Mouse (Mus musculus) limb, embryonic 11.5 days (tissue): ENCODE results near the gene Fam90a1b. TPM values are rescaled to one million over a fixed set of nuclear protein-coding genes. Genes with fewer than 3 reads are reported as not detected.

Experiments used
- microRNA-seq: library from miRNA; unstranded; fragments of <30 nt; microRNA quantifications from one replicate; pipeline ENCODE4, GENCODE M21; 2016
- polyA plus RNA-seq: library from polyadenylated mRNA; unstranded; fragments of >200 nt; fragmentation: Nextera tagmentation; extraction: Ambion mirVana; gene quantifications from 2 replicates; pipeline ENCODE4 v1.2.1, GENCODE M21; 2014

The Fam90a1b gene
- polyA plus RNA-seq, 1 experiment from 2014 or later: 0.19 TPM

Small RNA genes within 50 kb of the gene (microRNA-seq; reads per million reads assigned to microRNA genes)
- not detected for gene Gm44477

Other genes with a start within 250 kb of the Fam90a1b start
- gene Zfx, start 243.1 kb downstream of the Fam90a1b start, polyA plus RNA-seq: 30.2 and 31.1 TPM in 2 replicates
- gene Eif2s3x, start 153.9 kb downstream of the Fam90a1b start, polyA plus RNA-seq: 108 and 120 TPM in 2 replicates
- gene Klhl15, start 132.2 kb downstream of the Fam90a1b start, polyA plus RNA-seq: 8.7 and 9.7 TPM in 2 replicates
- gene Apoo, start 340 bp upstream of the Fam90a1b start, polyA plus RNA-seq: 107 and 116 TPM in 2 replicates
- 765 and 789 TPM in 2 replicates for gene Maged1, start 175.4 kb upstream of the Fam90a1b start, polyA plus RNA-seq